Mouse (Mus musculus) adrenal gland, postnatal 36 days (tissue): ENCODE results near the gene Zbtb32. TPM values are rescaled to one million over a fixed set of nuclear protein-coding genes. Genes with fewer than 3 reads are reported as not detected.

Experiments used
- DNase-seq, 2 experiments: peaks; one replicate each; pipeline ENCODE4 v3.0.0; 2021; ENCODE audit warnings: mixed read lengths in 1 of 2
- long read RNA-seq, 2 experiments: library from polyadenylated mRNA; stranded (forward); transcript quantifications; one replicate each; pipeline ENCODE4 v2.0.0; 2021; ENCODE audit warnings: borderline sequencing depth in 2 of 2
- total RNA-seq, 2 experiments: library from RNA; stranded (reverse); gene quantifications; 2 replicates each; pipeline ENCODE4 v1.2.3; 2021

Gene Zbtb32
- total RNA-seq: under 1 TPM in 1 of 2 experiments, not detected in 1; 0.72 TPM
- long read RNA-seq, experiment 1: 0 reads
- long read RNA-seq, experiment 2: 0 reads

DNA sequence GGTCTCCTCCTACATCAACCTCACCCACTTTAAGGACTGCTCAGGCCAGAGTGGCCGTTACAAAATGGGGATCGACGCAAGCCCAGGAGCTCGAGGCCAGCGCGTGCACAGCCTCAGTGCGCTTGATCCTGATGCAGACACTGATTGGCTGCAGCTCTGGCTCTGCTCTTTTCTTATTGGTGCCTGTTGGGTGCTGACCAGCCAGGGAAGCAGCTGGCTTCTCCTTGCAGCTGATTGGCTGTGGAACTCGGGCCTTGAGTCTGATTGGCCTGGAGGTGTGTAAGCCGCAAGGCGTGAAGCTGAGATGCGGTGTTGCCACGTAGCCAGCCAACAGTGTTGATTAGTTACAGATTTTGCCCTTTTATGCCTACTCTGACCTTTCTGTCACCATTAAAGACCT lies at the start of gene Zbtb32:
Gene Zbtb32, minus strand, starts transcription at position 124 of the 400 bp plus-strand sequence.
- no peak for DNase-seq

DNA sequence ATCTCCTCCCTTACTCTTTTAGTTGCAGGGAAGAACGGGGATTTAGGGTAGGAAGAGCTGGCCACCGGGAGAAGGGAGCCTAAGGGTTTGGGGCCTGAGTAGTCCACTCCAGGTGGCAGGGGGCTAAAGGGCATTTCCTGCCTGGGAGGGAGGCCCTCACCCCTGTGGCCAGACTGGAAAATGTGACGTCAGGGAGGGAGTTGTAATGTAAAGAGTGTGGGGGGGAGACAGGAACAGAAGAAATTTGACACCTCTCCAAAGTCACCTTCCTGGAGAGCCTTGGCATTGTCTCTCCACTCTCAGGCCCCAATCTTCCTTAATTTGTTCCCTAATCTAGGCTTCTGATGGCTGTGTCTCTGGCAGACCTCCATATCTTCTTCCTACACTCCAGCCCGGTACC lies 40.4 kb upstream of the Zbtb32 start:
- no peak for DNase-seq

DNA sequence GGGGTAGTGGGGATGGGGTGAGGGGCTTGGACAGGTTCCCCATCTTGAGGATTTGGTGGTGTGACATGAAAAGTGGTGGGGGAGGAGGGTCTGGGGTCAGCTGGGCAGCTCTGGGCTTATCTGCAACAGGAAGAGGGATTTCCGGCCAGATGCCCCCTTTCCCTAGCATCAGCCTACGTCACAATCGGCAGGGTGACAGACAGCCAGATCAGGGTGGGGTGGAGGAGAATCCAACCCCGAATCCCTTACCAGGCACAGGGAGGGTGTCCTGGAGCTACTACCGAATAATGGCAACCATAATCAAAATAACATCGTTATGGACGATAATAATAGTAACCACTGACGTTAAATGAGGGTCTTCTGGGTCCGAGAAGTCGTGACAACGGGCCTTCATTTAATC lies 37.7 kb upstream of the Zbtb32 start:
- DNase-seq: no peak

DNA sequence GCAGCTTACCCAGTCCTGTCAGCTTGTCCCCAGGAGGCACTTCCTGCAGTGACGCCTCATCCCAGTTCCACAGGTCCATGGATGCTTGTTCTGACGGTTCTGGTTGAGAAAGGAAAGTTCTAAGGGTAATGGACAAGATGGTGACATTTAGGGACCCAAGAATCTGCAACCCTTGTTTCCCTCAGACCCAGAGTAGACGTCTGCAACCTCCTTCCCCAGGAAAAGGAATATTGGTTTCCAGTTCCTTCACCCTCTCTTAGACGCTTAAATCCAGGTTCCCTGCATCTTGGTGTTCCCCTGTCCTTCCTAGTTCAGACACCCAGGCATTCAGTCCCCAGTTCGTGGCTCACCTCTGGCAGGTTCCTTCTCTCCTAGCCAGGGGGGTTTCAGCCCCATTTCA lies 37.0 kb upstream of the Zbtb32 start, which contains the start of gene Etv2:
Gene Etv2, minus strand, starts transcription at position 101 of the 400 bp plus-strand sequence.
- no peak for DNase-seq

DNA sequence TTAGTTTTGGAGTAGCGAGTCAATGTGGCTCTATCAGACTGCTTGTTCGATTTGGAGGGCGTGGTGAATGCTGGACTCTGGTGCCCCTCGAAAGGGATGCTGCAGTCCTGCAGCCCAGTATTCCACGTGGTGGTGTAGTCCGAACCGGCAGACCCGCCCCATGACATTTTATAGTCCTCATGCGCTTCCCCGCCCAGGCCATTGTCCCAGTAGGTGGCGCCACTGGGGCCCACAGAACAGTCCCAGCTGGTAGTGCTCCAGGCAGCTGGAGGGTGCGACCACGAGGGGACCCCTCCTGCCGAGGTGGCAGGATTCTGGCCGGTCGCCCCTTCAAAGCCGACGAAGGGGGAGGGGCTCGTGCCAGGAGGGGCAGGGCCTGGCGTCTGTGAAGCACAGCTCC lies 35.9 kb upstream of the Zbtb32 start:
- peak; percentile 68 to 69 for DNase-seq

DNA sequence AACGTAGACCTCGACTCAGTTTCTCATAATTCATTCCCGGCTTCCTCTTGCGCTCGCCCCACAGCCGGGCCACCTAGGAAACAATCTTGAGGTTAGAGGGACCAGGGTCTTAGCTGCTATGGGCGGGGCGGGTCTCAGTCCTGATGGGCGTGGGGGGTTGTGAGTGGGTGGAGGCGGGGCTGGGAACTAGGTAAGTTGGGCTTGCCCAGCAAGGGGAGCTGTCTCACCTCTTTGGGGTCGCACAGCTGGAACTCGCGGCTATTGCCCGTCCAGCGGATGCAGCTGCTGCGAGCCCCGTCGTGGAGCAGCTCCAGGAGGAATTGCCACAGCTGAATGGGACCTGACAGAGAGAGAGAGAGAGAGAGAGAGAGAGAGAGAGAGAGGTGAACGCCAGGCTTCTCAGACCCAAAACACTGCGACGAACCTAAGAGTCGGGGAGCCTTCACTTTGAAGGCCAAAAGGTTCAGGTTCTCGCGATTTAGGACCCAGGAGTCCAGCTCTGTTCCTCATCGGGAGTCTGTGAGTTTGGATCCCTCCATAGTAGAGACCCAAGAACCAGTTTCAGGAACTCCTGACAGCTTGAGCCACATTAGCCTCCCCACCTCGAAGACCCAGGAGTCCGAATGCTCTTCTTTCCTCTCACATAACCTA lies 35.2 kb upstream of the Zbtb32 start:
- DNase-seq: no peak

DNA sequence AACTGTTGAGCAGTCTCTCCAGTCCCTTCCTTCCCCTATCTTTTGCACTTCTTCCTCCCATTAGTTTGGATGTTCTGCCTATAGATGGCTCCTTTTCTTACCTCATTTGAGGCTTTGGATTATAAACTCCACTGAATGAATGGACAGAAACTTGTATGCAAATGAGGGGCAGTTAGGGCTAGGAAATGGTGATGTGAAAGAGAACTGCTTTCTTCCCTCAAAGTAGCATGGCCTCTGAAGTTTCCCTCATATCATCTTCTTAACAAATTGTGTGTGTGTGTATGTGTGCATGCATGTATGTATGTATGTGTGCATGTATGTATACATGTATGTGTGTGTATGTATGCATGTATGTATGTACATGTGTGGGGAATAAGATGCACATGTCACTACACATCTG lies 30.3 kb upstream of the Zbtb32 start:
- DNase-seq: no peak

DNA sequence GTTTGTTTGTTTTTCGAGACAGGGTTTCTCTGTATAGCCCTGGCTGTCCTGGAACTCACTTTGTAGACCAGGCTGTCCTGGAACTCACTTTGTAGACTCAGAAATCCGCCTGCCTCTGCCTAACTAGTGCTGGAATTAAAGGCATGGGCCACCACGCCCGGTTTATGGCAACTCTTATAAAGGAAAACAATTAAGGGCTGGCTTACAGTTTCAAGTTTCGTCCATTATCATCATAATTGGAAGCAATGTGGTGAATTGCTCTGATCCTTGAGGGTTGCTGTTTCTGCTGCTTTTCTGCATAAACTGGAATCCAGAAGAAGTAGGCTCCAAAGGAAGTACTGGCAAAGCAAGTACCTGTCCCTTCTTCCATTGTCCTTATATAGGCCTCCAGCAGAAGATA lies 27.9 kb upstream of the Zbtb32 start:
- DNase-seq: no peak

DNA sequence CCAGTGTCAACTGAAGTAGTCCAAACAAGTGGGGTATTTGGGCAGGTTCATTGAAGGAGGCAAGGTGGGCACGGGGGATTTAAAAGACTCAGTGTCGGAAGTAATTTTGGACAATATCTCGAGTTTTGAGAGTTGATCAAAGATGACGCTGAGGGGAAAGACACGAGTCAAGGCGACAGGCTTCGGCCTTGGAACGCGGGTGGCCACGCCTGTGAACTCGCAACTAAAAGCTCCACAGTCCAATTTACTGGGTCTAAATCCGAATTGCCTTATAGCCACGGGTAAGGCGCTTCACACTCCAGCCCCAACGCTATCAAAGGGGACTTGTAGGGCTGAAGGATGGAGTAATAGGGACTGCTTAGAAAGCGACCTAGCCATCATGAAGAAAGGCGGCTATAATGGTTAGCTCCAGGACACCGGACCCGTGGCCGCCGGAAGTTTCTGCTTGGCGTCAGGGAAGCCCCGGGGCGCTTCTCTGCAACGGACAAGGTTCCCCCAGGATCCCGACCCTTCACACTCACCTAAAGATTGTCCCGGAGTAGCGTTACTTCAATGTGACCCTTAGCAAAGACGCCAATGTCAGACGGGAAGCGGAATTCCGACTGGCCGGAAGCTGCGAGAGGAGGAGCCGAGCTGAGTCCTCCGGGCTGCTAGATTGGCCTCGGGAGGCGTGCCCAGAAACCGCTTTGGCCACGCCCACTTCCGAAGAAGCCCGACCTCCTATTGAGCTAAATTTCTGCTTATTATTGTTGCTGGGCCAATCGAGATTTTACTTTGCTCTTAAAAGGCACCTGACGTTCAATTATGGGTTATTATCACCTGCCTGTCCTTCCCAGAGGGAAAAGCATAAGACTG lies 27.0 kb upstream of the Zbtb32 start, which contains the start of gene Cox6b1:
Gene Cox6b1, minus strand, starts transcription at position 622 of the 855 bp plus-strand sequence.
- peak; percentile 90 for DNase-seq

DNA sequence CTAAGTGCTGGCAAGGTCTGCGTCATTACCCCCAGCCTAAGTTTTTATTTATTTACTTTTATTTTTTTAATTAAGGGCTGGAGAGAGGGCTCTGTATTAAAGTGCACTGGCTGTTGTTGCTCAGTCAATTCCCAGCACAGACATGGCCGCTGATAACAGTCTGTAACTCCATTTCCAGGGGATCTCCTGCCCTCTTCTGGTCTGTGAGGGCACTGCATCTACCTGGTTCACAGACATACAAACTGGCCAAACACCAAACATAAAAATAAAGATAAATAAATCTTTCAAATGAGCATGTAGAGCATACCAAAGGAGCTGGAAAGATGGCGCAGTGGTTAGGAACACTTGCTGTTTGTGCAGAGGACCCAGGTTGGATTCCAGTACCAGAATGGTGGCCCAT lies 20.5 kb upstream of the Zbtb32 start:
- peak; percentile 23 to 43 for DNase-seq

DNA sequence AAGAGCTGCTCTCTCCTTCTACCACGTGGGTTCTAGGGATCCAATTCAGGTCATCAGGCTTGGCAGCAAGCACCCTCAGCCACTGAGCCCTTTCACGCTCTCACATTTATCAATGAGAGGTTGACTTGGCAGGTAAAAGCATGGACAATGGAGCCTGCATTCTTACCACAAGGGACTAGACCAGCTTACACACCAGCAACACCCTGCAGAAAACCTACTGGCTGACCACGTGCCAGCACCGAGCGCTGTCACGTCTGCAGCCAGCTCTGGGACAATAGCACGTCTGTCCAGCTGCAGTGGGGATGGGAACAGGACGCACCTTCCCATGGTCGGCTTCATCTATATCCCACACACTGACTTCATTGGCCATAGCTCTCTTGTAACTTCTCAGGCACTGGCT lies 19.9 kb upstream of the Zbtb32 start:
- DNase-seq: no peak

DNA sequence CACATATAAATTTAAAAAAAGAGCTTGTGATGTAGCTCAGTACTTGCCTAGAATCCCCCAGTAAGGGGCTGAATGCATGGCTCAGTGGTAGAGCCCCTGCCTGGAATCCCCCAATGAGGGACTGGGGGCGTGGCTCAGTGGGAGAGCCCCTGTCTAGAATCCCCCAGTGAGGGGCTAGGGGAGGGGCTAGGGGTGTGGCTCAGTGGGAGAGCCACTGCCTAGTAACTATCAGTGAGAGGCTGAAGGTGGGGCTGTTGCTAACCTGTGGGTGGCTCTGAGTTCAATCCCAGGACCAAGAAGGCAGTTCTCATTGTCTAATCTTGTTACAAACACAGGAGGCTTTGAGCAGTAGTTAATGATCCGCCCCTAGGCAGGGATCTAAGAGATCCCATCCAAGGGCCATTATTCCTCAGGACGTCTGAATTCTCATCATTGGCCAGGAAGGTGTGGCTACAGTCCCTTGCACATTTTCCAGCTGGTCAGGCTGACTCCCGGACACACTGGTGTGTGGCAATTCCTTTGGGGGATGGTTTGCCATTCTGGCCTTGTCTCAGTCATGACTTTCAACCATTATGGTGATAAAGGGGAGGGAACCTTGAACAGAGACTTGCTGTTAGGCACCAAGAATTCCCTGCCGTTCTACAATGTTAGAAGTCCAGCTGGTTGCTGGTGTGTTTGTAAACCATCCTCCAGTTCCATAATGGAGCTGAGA lies 16.5 kb upstream of the Zbtb32 start:
- DNase-seq: peak; percentile 49 to 69

DNA sequence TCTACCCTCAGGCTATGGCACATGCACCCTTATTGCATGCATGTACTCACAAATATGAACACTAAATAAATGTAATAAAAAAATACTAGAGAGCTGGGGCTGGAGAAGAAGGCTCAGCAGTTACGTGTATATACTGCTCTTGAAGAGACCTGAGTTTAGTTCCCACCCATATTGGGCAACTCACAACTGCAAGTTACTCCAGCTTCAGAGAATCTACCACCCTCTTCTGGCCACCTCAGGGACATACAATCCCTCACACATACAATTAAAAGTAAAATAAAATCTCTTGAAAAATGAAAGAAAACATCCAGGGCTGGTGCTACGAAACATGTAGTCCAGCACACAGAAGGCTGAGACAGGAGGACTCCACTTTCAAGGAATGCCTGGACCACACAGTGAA lies 15.7 kb upstream of the Zbtb32 start:
- DNase-seq: no peak

DNA sequence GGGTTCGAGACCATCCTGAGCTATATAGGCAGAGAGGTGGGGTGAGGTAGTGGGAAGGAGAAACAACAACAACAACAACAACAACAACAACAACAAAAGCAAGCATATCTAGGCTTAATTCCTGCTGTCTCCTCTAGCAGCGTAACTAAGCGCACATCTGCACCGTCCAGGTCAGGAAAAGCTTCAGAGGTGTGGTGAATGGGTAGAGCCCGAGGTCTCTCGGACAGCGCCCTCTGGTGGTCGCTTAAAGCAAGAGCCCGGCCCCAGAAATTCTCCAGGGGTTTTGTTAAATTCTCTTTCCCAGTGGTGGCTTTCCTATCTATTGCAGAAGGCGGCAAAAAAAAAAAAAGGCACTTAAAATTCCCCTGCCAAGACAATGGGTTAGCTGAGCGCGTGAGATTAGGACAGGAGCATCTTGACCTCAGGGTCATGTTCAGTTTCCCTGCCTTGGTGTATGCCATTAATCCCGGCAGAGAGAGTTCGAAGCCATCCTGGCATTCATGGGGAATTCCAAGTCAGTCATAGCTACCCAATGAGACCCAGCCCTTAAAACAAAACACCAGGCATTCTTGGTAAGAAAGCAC lies 14.9 kb upstream of the Zbtb32 start:
- peak; percentile 60 to 77 for DNase-seq

DNA sequence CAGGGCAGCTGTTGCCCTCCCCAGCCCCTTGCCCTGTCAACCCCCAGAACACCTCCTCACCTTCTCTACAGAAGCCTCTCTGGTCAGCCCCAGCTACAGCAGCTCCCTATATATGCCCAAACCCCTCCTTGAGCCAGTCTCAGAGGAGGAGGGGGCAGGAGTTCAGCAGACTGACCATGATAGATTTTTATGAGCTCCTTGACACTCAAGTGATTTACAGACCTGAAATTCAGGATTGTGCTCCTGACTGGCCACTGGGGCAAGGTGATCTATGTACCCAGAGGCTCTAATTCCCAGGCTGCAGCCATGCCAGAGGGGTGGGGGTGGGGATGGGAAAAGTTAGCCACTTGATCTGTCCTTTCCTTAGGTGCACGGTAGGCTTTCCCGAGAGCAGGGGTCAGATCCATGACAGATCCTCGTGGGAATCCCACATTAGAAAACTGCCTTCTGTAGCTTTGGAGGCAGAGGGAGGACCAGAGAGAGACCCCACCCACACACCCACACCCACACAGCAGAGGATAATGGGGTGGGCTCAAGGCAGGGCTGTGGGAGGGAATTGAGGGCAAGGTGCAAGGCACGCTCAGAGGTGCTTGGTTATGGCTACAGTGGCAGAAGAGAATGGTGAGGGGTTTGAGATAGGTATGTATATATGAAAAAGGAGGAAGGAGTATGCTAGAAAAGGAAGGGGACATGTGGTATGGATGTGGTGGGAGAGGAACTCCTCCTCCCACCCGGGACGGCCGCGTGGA lies 14.1 kb upstream of the Zbtb32 start, which contains the start of gene Upk1a:
Gene Upk1a, minus strand, starts transcription at position 194 of the 749 bp plus-strand sequence.
- DNase-seq: no peak

DNA sequence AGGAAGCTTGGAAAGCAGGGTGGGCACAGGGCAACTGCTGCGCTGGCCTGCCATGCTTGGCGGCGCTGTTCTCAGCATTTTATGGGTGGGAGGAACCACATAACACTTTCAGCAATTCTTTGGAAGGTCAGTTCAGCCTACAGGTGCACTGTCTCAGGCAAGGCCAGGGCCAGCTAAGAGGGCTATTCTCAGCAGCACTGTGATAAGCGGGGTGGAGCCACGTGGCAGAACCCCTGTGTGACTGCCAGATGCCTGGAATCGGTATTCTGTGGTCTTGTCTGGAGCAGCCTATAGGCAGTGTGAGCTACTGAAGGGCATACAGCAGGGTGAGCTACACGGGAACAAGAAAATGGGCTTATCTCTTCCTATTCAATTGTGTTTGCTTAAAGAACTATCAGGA lies 11.3 kb upstream of the Zbtb32 start:
- DNase-seq: no peak

DNA sequence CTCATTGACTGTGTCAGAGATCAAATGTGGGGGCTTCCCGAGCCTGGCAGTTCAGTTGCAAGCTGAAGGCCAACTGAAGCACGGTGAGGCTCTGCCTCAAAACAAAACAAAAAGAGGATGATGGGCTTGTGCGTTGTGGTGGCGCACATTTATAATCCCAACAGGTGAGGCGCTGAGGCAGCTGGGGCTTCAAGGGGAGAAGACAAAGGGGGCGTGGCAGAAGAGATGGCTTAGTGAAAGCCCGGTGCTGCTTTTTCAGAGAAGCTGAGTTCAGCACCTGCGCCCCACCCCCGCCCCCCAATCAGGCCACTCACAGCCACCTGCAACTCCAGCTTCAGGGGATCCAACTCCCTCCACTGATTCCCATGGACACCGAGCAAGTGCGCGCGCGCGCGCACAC lies 9.8 kb upstream of the Zbtb32 start:
- DNase-seq: no peak

DNA sequence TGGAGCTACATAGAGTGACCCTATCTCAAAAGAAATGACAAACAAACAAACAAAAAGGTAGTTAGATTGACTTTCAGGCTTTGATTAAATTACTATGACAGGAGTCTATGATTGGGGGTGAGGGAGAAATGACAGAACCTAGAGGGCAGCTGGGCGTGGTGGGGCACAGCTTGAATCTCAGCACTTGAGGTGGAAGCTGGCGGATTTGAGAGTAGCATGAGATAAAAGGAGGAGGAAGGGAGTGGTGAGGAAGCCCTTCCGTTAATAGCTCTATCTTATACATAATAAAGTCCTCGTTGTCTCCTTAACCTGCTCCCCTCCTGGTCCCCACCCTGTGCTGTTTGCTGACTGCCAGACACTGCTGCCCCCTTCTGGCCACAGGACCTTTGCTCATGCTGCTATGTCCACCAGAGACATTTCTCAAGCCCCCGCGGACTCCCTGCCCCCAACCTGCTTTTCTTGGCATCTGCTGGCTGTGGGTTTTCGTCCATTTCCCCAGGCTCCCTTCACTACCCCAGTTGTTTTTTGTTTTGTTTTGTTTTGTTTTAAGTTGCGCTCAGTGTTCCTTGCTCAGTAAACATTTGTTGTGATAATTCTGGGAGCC lies 9.1 kb upstream of the Zbtb32 start:
- DNase-seq: peak; percentile 72 to 79

DNA sequence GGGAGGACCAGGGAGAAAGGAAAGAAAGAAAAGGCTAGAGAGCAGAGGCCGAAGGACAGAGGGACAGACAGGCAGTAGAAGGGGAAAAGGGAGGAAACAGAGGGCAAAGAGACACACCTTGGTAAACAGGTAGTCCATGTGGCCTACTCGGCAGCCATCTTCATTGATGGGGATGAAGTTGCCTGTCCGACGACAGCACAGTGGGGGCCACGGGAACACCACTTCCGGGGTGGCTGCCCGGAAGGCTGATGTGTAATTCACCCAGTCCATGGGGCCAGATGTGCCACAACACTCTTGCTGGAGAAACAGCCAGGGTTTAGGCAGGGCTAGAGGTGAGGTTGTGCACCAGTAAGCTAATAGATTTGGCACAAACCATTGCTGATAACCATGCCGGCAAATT lies 6.2 kb upstream of the Zbtb32 start:
- no peak for DNase-seq

DNA sequence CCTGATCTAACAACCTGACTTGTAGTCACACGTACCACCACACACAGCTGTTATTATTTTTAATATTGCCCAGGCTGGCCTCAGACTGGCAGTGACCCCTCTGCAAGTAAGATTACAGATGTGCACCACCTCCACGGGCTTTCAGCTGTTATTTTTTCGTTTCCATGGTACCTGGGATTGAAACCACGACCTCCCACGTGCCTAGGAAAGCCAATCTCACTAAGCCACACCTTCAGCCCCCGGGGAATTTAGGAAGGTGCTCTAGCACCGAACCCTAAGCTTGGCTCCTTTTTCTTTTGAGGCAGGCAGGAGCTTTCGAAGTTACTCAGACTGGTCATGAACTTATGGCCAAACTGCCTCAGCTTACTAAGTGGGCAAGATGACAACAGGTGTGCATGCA lies 5.7 kb upstream of the Zbtb32 start:
- no peak for DNase-seq

DNA sequence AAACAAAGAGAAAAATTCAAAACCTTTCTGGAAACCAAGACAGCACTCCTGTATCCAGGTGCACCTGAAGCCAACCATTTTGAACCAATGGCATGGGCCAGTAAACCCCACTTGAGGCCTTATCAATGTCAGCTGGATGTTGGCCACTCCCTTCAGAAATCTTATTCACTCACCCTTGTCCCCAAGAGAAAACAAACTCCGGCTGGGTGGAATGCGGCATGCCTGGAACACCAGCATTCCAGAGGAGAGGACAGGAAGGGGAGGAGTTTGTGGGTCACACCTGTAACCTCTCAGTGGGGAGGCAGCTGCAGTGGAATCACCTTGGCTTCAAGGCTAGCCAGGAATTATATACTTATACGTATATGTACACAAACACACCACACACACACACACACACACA lies 3.9 kb upstream of the Zbtb32 start:
- DNase-seq: no peak
